16 mouse cellular contexts compared by ENCODE assay signal in genomic region chr15:79342641-79343337, GRCm38 (mm10). TPM values are rescaled to one million over a fixed set of nuclear protein-coding genes. Genes with fewer than 3 reads are reported as not detected.
"Had no signal": no experiment of that assay in that cellular context is flagged by ENCODE, and none has a peak within 500 bp of the region (broad histone marks: within the 10 kb centered on the region; RNA-seq: fewer than 3 reads in every experiment).

No protein-coding gene starts in this region.

- H3K4me2 ChIP-seq: kidney, embryonic 15.5 days; limb, embryonic 15.5 days; liver, embryonic 13.5 days; midbrain, embryonic 13.5 days; neural tube, embryonic 15.5 days had no signal

- H3K27me3 ChIP-seq: kidney, embryonic 15.5 days; limb, embryonic 15.5 days; neural tube, embryonic 15.5 days had no signal

- ATAC-seq: intestine, embryonic 16.5 days; liver, postnatal 0 days; midbrain, embryonic 13.5 days had no signal

- H3K4me3 ChIP-seq: kidney, embryonic 15.5 days; limb, embryonic 15.5 days; liver, embryonic 13.5 days; midbrain, embryonic 13.5 days; neural tube, embryonic 15.5 days had no signal

- H3K9ac ChIP-seq: kidney, embryonic 15.5 days; limb, embryonic 15.5 days; liver, embryonic 13.5 days; liver, postnatal 0 days; midbrain, embryonic 13.5 days; neural tube, embryonic 15.5 days had no signal

- DNase-seq: kidney, adult 2 months; kidney, postnatal 25 days; layer of hippocampus, adult 9-11 months; layer of hippocampus, postnatal 36 days; liver, embryonic 13.5 days; liver, postnatal 0 days; lung, postnatal 14 days; right cerebral cortex, adult 18-20 months; right cerebral cortex, postnatal 25 days; thymus, postnatal 4 days had no signal

- H3K27ac ChIP-seq: kidney, embryonic 15.5 days; limb, embryonic 15.5 days; liver, embryonic 13.5 days; macrophage; midbrain, embryonic 13.5 days; neural tube, embryonic 15.5 days had no signal

- H3K9me3 ChIP-seq: kidney, embryonic 15.5 days; limb, embryonic 15.5 days; liver, embryonic 13.5 days; midbrain, embryonic 13.5 days; neural tube, embryonic 15.5 days had no signal

- H3K36me3 ChIP-seq: kidney, embryonic 15.5 days; limb, embryonic 15.5 days; liver, embryonic 13.5 days; midbrain, embryonic 13.5 days; neural tube, embryonic 15.5 days had no signal

RNA-seq across cellular contexts. Expression of gene Baiap2l2, which starts 57.5 kb away (rescaled TPM):
- polyA plus RNA-seq: macrophage had no signal
